Mouse (Mus musculus): ENCODE measurements around the gene Carm1. TPM values are rescaled to one million over a fixed set of nuclear protein-coding genes. Genes with fewer than 3 reads are reported as not detected.
"Not testable (repeated sequence)": the region's sequence is repeated elsewhere in the genome, so short reads cannot be mapped to it uniquely, and the experiment has no call there.

The Carm1 gene
- polyA plus RNA-seq, 1 experiment from 2014 or later = 56.0 TPM

GRCm38 (mm10) chr9:21513466-21513865, 33.2 kb upstream of the Carm1 start:
- no peak overlapping the region for H3K27ac ChIP-seq

GRCm38 (mm10) chr9:21517947-21518495, 28.7 kb upstream of the Carm1 start:
- no peak overlapping the region for H3K4me2 ChIP-seq (replicated peaks)
- H3K27me3 ChIP-seq = no peaks in the 10 kb centered on the region
- no peaks in the 10 kb centered on the region; the same call in 1 of the 2 replicates for H3K9me3 ChIP-seq
- H3K9ac ChIP-seq = no peak overlapping the region
- no peak overlapping the region for H3K27ac ChIP-seq
- H3K4me1 ChIP-seq = no peaks in the 10 kb centered on the region
- no peaks in the 10 kb centered on the region for H3K36me3 ChIP-seq
- no peak overlapping the region for H3K4me3 ChIP-seq
- 75% methylated on average over 6 of the region's 6 CpGs for WGBS
- no peak for ATAC-seq (ENCODE audit: low FRiP score, low read depth)

More at GRCm38 (mm10) chr9:21513466-21513865, 33.2 kb upstream of the Carm1 start:
- Histone ChIP-seq H3K4me1 (peaks cover 16% of the 10 kb centered on the region), H3K27me3 (no peaks in the 10 kb centered on the region), H3K36me3 (peaks cover 7% of the 10 kb centered on the region), H3K9ac (no peak overlapping the region), H3K4me3 (no peak overlapping the region), H3K9me3 (no peaks in the 10 kb centered on the region), H3K4me2 (replicated peaks) (no peak overlapping the region)
- ATAC-seq (ENCODE audit: low FRiP score, low read depth) = no peak
- 98% methylated on average over 4 of the region's 4 CpGs for WGBS

- not testable (repeated sequence) for H3K4me1 ChIP-seq; H3K4me3 ChIP-seq; H3K9me3 ChIP-seq; H3K27me3 ChIP-seq; H3K36me3 ChIP-seq; H3K9ac ChIP-seq; ATAC-seq (ENCODE audit: low FRiP score, low read depth); H3K27ac ChIP-seq; H3K4me2 ChIP-seq (replicated peaks)
- 87% methylated on average over 6 of the region's 6 CpGs for WGBS
Observed at GRCm38 (mm10) chr9:21518690-21519089, 28.0 kb upstream of the Carm1 start.

GRCm38 (mm10) chr9:21525142-21525936, 21.4 kb upstream of the Carm1 start:
- no peak overlapping the region for H3K27ac ChIP-seq

GRCm38 (mm10) chr9:21525937-21526633, 20.6 kb upstream of the Carm1 start, which contains the start of gene AB124611:
Gene AB124611, plus strand, starts transcription at chr9:21526176.
- ATAC-seq (ENCODE audit: low FRiP score, low read depth) = no peak
- H3K4me1 ChIP-seq = no peaks in the 10 kb centered on the region
- H3K9ac ChIP-seq = 0 out of 2 replicates have a peak within 1 kb of the TSS, but pooled peaks have one; percentile 19
- no peaks in the 10 kb centered on the region; the same call in 1 of the 2 replicates for H3K9me3 ChIP-seq
- no peak within 1 kb of the TSS for H3K4me2 ChIP-seq (replicated peaks)
- no peak within 1 kb of the TSS for H3K4me3 ChIP-seq
- WGBS = 57% methylated on average over 14 of the region's 14 CpGs
- 0 out of 2 replicates have a peak, but pooled peaks cover 6% of the 10 kb centered on the region for H3K36me3 ChIP-seq
- no peaks in the 10 kb centered on the region for H3K27me3 ChIP-seq
- H3K27ac ChIP-seq = no peak within 1 kb of the TSS

More at GRCm38 (mm10) chr9:21525142-21525936, 21.4 kb upstream of the Carm1 start:
- ATAC-seq (ENCODE audit: low FRiP score, low read depth) = no peak
- 84% methylated on average over 7 of the region's 7 CpGs for WGBS
- Histone ChIP-seq H3K9ac (no peak overlapping the region), H3K4me1 (no peaks in the 10 kb centered on the region), H3K36me3 (0 out of 2 replicates have a peak, but pooled peaks cover 6% of the 10 kb centered on the region), H3K9me3 (no peaks in the 10 kb centered on the region; the same call in 1 of the 2 replicates), H3K4me2 (replicated peaks) (no peak overlapping the region), H3K4me3 (no peak overlapping the region), H3K27me3 (no peaks in the 10 kb centered on the region)

GRCm38 (mm10) chr9:21526634-21526944, 20.1 kb upstream of the Carm1 start:
- ATAC-seq (ENCODE audit: low FRiP score, low read depth) = no peak
- Histone ChIP-seq H3K4me3 (no peak overlapping the region), H3K27me3 (no peaks in the 10 kb centered on the region), H3K27ac (no peak overlapping the region), H3K36me3 (peaks cover 6% of the 10 kb centered on the region; the same call in 1 of the 2 replicates), H3K4me1 (no peaks in the 10 kb centered on the region), H3K9ac (0 out of 2 replicates have a peak overlapping the region, but pooled peaks have one; percentile 19), H3K9me3 (no peaks in the 10 kb centered on the region; the same call in 1 of the 2 replicates), H3K4me2 (replicated peaks) (no peak overlapping the region)
- WGBS = 86% methylated on average over 3 of the region's 3 CpGs

GRCm38 (mm10) chr9:21527100-21527801, 19.4 kb upstream of the Carm1 start:
- no peaks in the 10 kb centered on the region for H3K4me1 ChIP-seq
- no peak for ATAC-seq (ENCODE audit: low FRiP score, low read depth)
- H3K36me3 ChIP-seq = peaks cover 6% of the 10 kb centered on the region; the same call in 1 of the 2 replicates
- no peak overlapping the region for H3K9ac ChIP-seq
- no peaks in the 10 kb centered on the region for H3K9me3 ChIP-seq
- no peak overlapping the region for H3K4me3 ChIP-seq
- WGBS = 97% methylated on average over 2 of the region's 2 CpGs
- no peak overlapping the region for H3K27ac ChIP-seq
- H3K4me2 ChIP-seq (replicated peaks) = no peak overlapping the region
- H3K27me3 ChIP-seq = no peaks in the 10 kb centered on the region

GRCm38 (mm10) chr9:21527917-21528324, 18.8 kb upstream of the Carm1 start:
- WGBS = 82% methylated on average over 1 of the region's 1 CpGs
- Histone ChIP-seq H3K9me3 (no peaks in the 10 kb centered on the region), H3K9ac (no peak overlapping the region), H3K4me1 (no peaks in the 10 kb centered on the region), H3K4me3 (no peak overlapping the region), H3K36me3 (peaks cover 6% of the 10 kb centered on the region; the same call in 1 of the 2 replicates), H3K27me3 (no peaks in the 10 kb centered on the region), H3K27ac (no peak overlapping the region), H3K4me2 (replicated peaks) (no peak overlapping the region)
- ATAC-seq (ENCODE audit: low FRiP score, low read depth) = no peak

GRCm38 (mm10) chr9:21536501-21536900, 10.2 kb upstream of the Carm1 start:
- Histone ChIP-seq H3K4me1 (no peaks in the 10 kb centered on the region; the same call in 1 of the 2 replicates), H3K27me3 (no peaks in the 10 kb centered on the region), H3K9ac (no peak overlapping the region), H3K27ac (no peak overlapping the region), H3K36me3 (no peaks in the 10 kb centered on the region; the same call in none of the 2 replicates), H3K4me3 (no peak overlapping the region), H3K4me2 (replicated peaks) (no peak overlapping the region), H3K9me3 (no peaks in the 10 kb centered on the region)
- 95% methylated on average over 14 of the region's 14 CpGs for WGBS
- ATAC-seq (ENCODE audit: low FRiP score, low read depth) = no peak

- Histone ChIP-seq H3K27ac (no peak overlapping the region), H3K4me2 (replicated peaks) (no peak overlapping the region), H3K4me3 (no peak overlapping the region), H3K9me3 (no peaks in the 10 kb centered on the region), H3K9ac (no peak overlapping the region), H3K4me1 (no peaks in the 10 kb centered on the region; the same call in 1 of the 2 replicates), H3K36me3 (no peaks in the 10 kb centered on the region; the same call in 1 of the 2 replicates), H3K27me3 (no peaks in the 10 kb centered on the region)
- WGBS = 68% methylated on average over 4 of the region's 4 CpGs
- ATAC-seq (ENCODE audit: low FRiP score, low read depth) = no peak
Observed at GRCm38 (mm10) chr9:21537009-21537408, 9.7 kb upstream of the Carm1 start.

GRCm38 (mm10) chr9:21539981-21540753, 6.5 kb upstream of the Carm1 start:
- no peak for ATAC-seq (ENCODE audit: low FRiP score, low read depth)
- WGBS = 81% methylated on average over 7 of the region's 7 CpGs
- Histone ChIP-seq H3K36me3 (no peaks in the 10 kb centered on the region; the same call in 1 of the 2 replicates), H3K4me2 (replicated peaks) (no peak overlapping the region), H3K27me3 (no peaks in the 10 kb centered on the region), H3K27ac (no peak overlapping the region), H3K4me3 (no peak overlapping the region), H3K9ac (no peak overlapping the region), H3K4me1 (peaks cover 7% of the 10 kb centered on the region), H3K9me3 (no peaks in the 10 kb centered on the region)
